Mouse (Mus musculus): Measurements from ENCODE around the gene Yap1. TPM values are rescaled to one million over a fixed set of nuclear protein-coding genes. Genes with fewer than 3 reads are reported as not detected.
A peak's percentile ranks its signal among the peaks of the same experiment; 100 is the strongest.

Gene Yap1
- polyA plus RNA-seq (2014; fragmentation: Nextera tagmentation; extraction: Ambion mirVana) = 34.9 and 37.6 TPM in 2 replicates

- DNase-seq (ENCODE audit: low spot score) = peak; percentile 95
- WGBS = under 1% methylated on average over 61 of the region's 79 CpGs
Observed at GRCm38 (mm10) chr9:8004370-8004991, at the start of gene Yap1. Gene Yap1, minus strand, starts transcription at chr9:8004596.

GRCm38 (mm10) chr9:8043044-8043387, 38.6 kb upstream of the Yap1 start:
- peak overlapping the region; percentile 71; the same call in 1 of the 2 replicates for H3K4me3 ChIP-seq (ENCODE audit: low read depth, low read length)
- WGBS = 17% methylated on average over 5 of the region's 5 CpGs

More at GRCm38 (mm10) chr9:8004370-8004991, at the start of gene Yap1:
- Histone ChIP-seq H3K4me3 (ENCODE audit: low read depth, low read length) (peak within 1 kb of the TSS; percentile 80), H3K4me1 (replicated peaks; ENCODE audit: control insufficient read depth, insufficient read depth, low read length) (0 out of 2 replicates have a peak, but pooled peaks cover 2% of the 10 kb centered on the region), H3K9ac (ENCODE audit: low read length) (peak within 1 kb of the TSS; percentile 92), H3K9me3 (ENCODE audit: control insufficient read depth, low read length) (no peaks in the 10 kb centered on the region), H3K27ac (ENCODE audit: low read depth, low read length) (peak within 1 kb of the TSS; percentile 92), H3K36me3 (ENCODE audit: control insufficient read depth, insufficient read depth, low read length) (peaks cover 3% of the 10 kb centered on the region), H3K4me2 (ENCODE audit: low read depth, low read length, severe bottlenecking) (peak within 1 kb of the TSS; percentile 44), H3K27me3 (ENCODE audit: control insufficient read depth, insufficient read depth, low read length) (no peaks in the 10 kb centered on the region)
- peak; percentile 90 for ATAC-seq (replicated peaks; ENCODE audit: low FRiP score)

GRCm38 (mm10) chr9:8042338-8043043, 38.1 kb upstream of the Yap1 start, which contains the start of gene Cfap300:
Gene Cfap300, minus strand, starts transcription at chr9:8042823.
- Histone ChIP-seq H3K4me1 (replicated peaks; ENCODE audit: control insufficient read depth, insufficient read depth, low read length) (peaks cover 2% of the 10 kb centered on the region; the same call in 1 of the 2 replicates), H3K4me2 (ENCODE audit: low read depth, low read length, severe bottlenecking) (peak within 1 kb of the TSS; percentile 69), H3K9ac (ENCODE audit: low read length) (peak within 1 kb of the TSS; percentile 73), H3K27me3 (ENCODE audit: control insufficient read depth, insufficient read depth, low read length) (no peaks in the 10 kb centered on the region), H3K9me3 (ENCODE audit: control insufficient read depth, low read length) (no peaks in the 10 kb centered on the region), H3K27ac (ENCODE audit: low read depth, low read length) (peak within 1 kb of the TSS; percentile 57), H3K36me3 (ENCODE audit: control insufficient read depth, insufficient read depth, low read length) (no peaks in the 10 kb centered on the region), H3K4me3 (ENCODE audit: low read depth, low read length) (peak within 1 kb of the TSS; percentile 71)
- DNase-seq (ENCODE audit: low spot score) (peak; percentile 98), ATAC-seq (replicated peaks; ENCODE audit: low FRiP score) (peak; percentile 99)
- WGBS = under 1% methylated on average over 39 of the region's 39 CpGs

More at GRCm38 (mm10) chr9:8043044-8043387, 38.6 kb upstream of the Yap1 start:
- Histone ChIP-seq H3K27me3 (ENCODE audit: control insufficient read depth, insufficient read depth, low read length) (no peaks in the 10 kb centered on the region), H3K9me3 (ENCODE audit: control insufficient read depth, low read length) (no peaks in the 10 kb centered on the region), H3K4me1 (replicated peaks; ENCODE audit: control insufficient read depth, insufficient read depth, low read length) (peaks cover 2% of the 10 kb centered on the region; the same call in 1 of the 2 replicates), H3K36me3 (ENCODE audit: control insufficient read depth, insufficient read depth, low read length) (no peaks in the 10 kb centered on the region), H3K9ac (ENCODE audit: low read length) (peak overlapping the region; percentile 73), H3K4me2 (ENCODE audit: low read depth, low read length, severe bottlenecking) (peak overlapping the region; percentile 19; the same call in 1 of the 2 replicates), H3K27ac (ENCODE audit: low read depth, low read length) (peak overlapping the region; percentile 19; the same call in 1 of the 2 replicates)
- DNase-seq (ENCODE audit: low spot score) = no peak
- ATAC-seq (replicated peaks; ENCODE audit: low FRiP score) = peak; percentile 56

- Histone ChIP-seq H3K27me3 (ENCODE audit: control insufficient read depth, insufficient read depth, low read length) (no peaks in the 10 kb centered on the region), H3K4me1 (replicated peaks; ENCODE audit: control insufficient read depth, insufficient read depth, low read length) (no peaks in the 10 kb centered on the region), H3K9me3 (ENCODE audit: control insufficient read depth, low read length) (no peaks in the 10 kb centered on the region), H3K27ac (ENCODE audit: low read depth, low read length) (no peak overlapping the region), H3K36me3 (ENCODE audit: control insufficient read depth, insufficient read depth, low read length) (no peaks in the 10 kb centered on the region), H3K4me2 (ENCODE audit: low read depth, low read length, severe bottlenecking) (no peak overlapping the region), H3K4me3 (ENCODE audit: low read depth, low read length) (no peak overlapping the region), H3K9ac (ENCODE audit: low read length) (no peak overlapping the region)
- DNase-seq (ENCODE audit: low spot score) (no peak), ATAC-seq (replicated peaks; ENCODE audit: low FRiP score) (peak; percentile 38)
- WGBS = 44% methylated on average over 7 of the region's 7 CpGs
Observed at GRCm38 (mm10) chr9:8035546-8035945, 31.1 kb upstream of the Yap1 start.

- 52% methylated on average over 4 of the region's 4 CpGs for WGBS
- Histone ChIP-seq H3K9ac (ENCODE audit: low read length) (no peak overlapping the region), H3K36me3 (ENCODE audit: control insufficient read depth, insufficient read depth, low read length) (no peaks in the 10 kb centered on the region), H3K27me3 (ENCODE audit: control insufficient read depth, insufficient read depth, low read length) (no peaks in the 10 kb centered on the region), H3K27ac (ENCODE audit: low read depth, low read length) (no peak overlapping the region), H3K9me3 (ENCODE audit: control insufficient read depth, low read length) (no peaks in the 10 kb centered on the region), H3K4me3 (ENCODE audit: low read depth, low read length) (no peak overlapping the region), H3K4me1 (replicated peaks; ENCODE audit: control insufficient read depth, insufficient read depth, low read length) (no peaks in the 10 kb centered on the region), H3K4me2 (ENCODE audit: low read depth, low read length, severe bottlenecking) (no peak overlapping the region)
- DNase-seq (ENCODE audit: low spot score) (no peak), ATAC-seq (replicated peaks; ENCODE audit: low FRiP score) (no peak)
Observed at GRCm38 (mm10) chr9:8035091-8035490, 30.7 kb upstream of the Yap1 start.

- DNase-seq (ENCODE audit: low spot score) (no peak), ATAC-seq (replicated peaks; ENCODE audit: low FRiP score) (no peak)
- WGBS = 74% methylated on average over 1 of the region's 1 CpGs
- H3K27me3 ChIP-seq (ENCODE audit: control insufficient read depth, insufficient read depth, low read length) = no peaks in the 10 kb centered on the region
- H3K27ac ChIP-seq (ENCODE audit: low read depth, low read length) = no peak overlapping the region
- no peak overlapping the region for H3K9ac ChIP-seq (ENCODE audit: low read length)
- H3K4me2 ChIP-seq (ENCODE audit: low read depth, low read length, severe bottlenecking) = no peak overlapping the region
- H3K36me3 ChIP-seq (ENCODE audit: control insufficient read depth, insufficient read depth, low read length) = no peaks in the 10 kb centered on the region
- H3K4me3 ChIP-seq (ENCODE audit: low read depth, low read length) = no peak overlapping the region
- no peaks in the 10 kb centered on the region for H3K4me1 ChIP-seq (replicated peaks; ENCODE audit: control insufficient read depth, insufficient read depth, low read length)
- H3K9me3 ChIP-seq (ENCODE audit: control insufficient read depth, low read length) = no peaks in the 10 kb centered on the region
Observed at GRCm38 (mm10) chr9:8034143-8034542, 29.7 kb upstream of the Yap1 start.

GRCm38 (mm10) chr9:8032847-8033246, 28.5 kb upstream of the Yap1 start:
- Histone ChIP-seq H3K4me3 (ENCODE audit: low read depth, low read length) (no peak overlapping the region), H3K27me3 (ENCODE audit: control insufficient read depth, insufficient read depth, low read length) (no peaks in the 10 kb centered on the region), H3K4me1 (replicated peaks; ENCODE audit: control insufficient read depth, insufficient read depth, low read length) (no peaks in the 10 kb centered on the region), H3K9me3 (ENCODE audit: control insufficient read depth, low read length) (no peaks in the 10 kb centered on the region), H3K27ac (ENCODE audit: low read depth, low read length) (no peak overlapping the region), H3K9ac (ENCODE audit: low read length) (no peak overlapping the region), H3K4me2 (ENCODE audit: low read depth, low read length, severe bottlenecking) (no peak overlapping the region), H3K36me3 (ENCODE audit: control insufficient read depth, insufficient read depth, low read length) (no peaks in the 10 kb centered on the region)
- ATAC-seq (replicated peaks; ENCODE audit: low FRiP score) (peak; percentile 24; the same call in 1 of the 2 replicates), DNase-seq (ENCODE audit: low spot score) (no peak)
- WGBS = 82% methylated on average over 5 of the region's 5 CpGs

- H3K27ac ChIP-seq (ENCODE audit: low read depth, low read length) = no peak overlapping the region
- no peaks in the 10 kb centered on the region for H3K36me3 ChIP-seq (ENCODE audit: control insufficient read depth, insufficient read depth, low read length)
- H3K9ac ChIP-seq (ENCODE audit: low read length) = no peak overlapping the region
- H3K4me2 ChIP-seq (ENCODE audit: low read depth, low read length, severe bottlenecking) = no peak overlapping the region
- H3K4me1 ChIP-seq (replicated peaks; ENCODE audit: control insufficient read depth, insufficient read depth, low read length) = no peaks in the 10 kb centered on the region
- DNase-seq (ENCODE audit: low spot score) (no peak), ATAC-seq (replicated peaks; ENCODE audit: low FRiP score) (no peak)
- H3K9me3 ChIP-seq (ENCODE audit: control insufficient read depth, low read length) = no peaks in the 10 kb centered on the region
- WGBS = 92% methylated on average over 5 of the region's 5 CpGs
- no peak overlapping the region for H3K4me3 ChIP-seq (ENCODE audit: low read depth, low read length)
- H3K27me3 ChIP-seq (ENCODE audit: control insufficient read depth, insufficient read depth, low read length) = no peaks in the 10 kb centered on the region
Observed at GRCm38 (mm10) chr9:8018609-8019008, 14.2 kb upstream of the Yap1 start.

Data from forebrain, embryonic 11.5 days (tissue).